Mouse (Mus musculus) heart, postnatal 14 days (tissue): ENCODE data around the gene Exoc2. TPM values are rescaled to one million over a fixed set of nuclear protein-coding genes. Genes with fewer than 3 reads are reported as not detected.

Experiments
- DNase-seq, 2 experiments: peaks; one replicate each; pipeline ENCODE4 v3.0.0; 2021 to 2022
- intact Hi-C: fragments of 180-260 bp; cut with DNase I; formaldehyde crosslinking; loops from one replicate; pipeline ENCODE4 v1.15.1; 2025
- total RNA-seq, 2 experiments: library from RNA; stranded (reverse); gene quantifications; 2 replicates each; pipeline ENCODE4 v1.2.3; 2021

Exoc2 gene
- total RNA-seq, 2 experiments from 2014 or later: 16.4 to 17.3 TPM

- intact Hi-C loops: loop anchor here (10.0 kb wide), 1 partner anchor 322 kb away; the partner anchor contains the start of gene Dusp22
- no peak for DNase-seq
Measured at GRCm38 (mm10) chr13:30976536-30977084, 2.7 kb upstream of the Exoc2 start.

- DNase-seq: no peak
- intact Hi-C loops: loop anchor here (10.0 kb wide), 1 partner anchor 319 kb away; the partner anchor contains the start of gene Dusp22
Measured at GRCm38 (mm10) chr13:30974247-30974630, 346 bp upstream of the Exoc2 start.

- DNase-seq: no peak
- intact Hi-C loops: loop anchor here (10.0 kb wide), 1 partner anchor 317 kb away; the partner anchor contains the start of gene Dusp22
Measured at GRCm38 (mm10) chr13:30972102-30972501, 1.8 kb downstream of the Exoc2 start.

- intact Hi-C loops: loop anchor here (10.0 kb wide), 1 partner anchor 316 kb away; the partner anchor contains the start of gene Dusp22
- DNase-seq: no peak
Measured at GRCm38 (mm10) chr13:30971047-30971446, 2.8 kb downstream of the Exoc2 start.

GRCm38 (mm10) chr13:30968311-30968710 lies 5.6 kb downstream of the Exoc2 start:
- peak; percentile 22 to 53 for DNase-seq
- intact Hi-C loops: no loop called here

GRCm38 (mm10) chr13:30966507-30966911 lies 7.4 kb downstream of the Exoc2 start:
- no peak for DNase-seq
- intact Hi-C loops: no loop called here

GRCm38 (mm10) chr13:30961932-30962331 lies 12.0 kb downstream of the Exoc2 start:
- DNase-seq: no peak
- intact Hi-C loops: no loop called here

GRCm38 (mm10) chr13:30960714-30961113 lies 13.2 kb downstream of the Exoc2 start:
- intact Hi-C loops: no loop called here
- no peak for DNase-seq

DNA sequence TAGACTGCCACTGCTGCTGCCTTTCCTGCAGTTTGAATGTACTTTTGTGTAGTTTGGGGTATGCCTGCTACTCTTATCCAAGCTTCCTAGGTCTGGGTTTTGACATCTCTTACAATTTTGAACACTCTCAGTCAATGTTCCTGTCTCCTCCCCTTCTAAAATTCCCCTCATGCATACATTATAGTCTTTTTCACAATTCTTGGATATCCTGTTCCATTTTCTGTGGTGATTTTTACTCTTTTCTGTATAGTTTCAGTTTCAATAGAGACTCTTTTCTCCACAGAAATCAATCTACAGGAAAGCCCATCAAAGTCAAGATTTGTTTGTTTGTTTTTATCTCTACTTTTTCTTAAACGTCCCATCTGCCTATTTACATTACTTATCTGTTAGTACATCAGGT lies 20.3 kb downstream of the Exoc2 start:
- DNase-seq: no peak
- intact Hi-C loops: no loop called here

DNA sequence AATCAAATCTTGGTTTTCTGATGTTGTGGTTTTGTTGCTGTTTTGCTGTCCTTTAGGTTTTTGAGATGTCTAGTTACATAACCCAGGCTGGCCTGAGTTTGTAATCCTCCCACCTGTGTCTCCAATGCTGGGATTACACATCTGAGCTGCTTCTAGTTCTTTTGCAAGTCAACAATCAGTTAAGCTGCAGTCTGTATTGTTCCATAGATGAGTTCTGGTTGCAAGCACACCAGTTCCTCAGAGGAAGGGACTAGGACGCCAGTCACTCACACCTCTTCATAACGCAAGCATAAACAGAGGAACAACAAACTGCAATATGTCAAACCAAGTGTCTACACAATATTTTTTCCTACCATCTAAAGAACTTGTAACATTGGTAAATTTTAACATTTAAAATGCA lies 21.8 kb downstream of the Exoc2 start:
- intact Hi-C loops: no loop called here
- no peak for DNase-seq

- intact Hi-C loops: no loop called here
- no peak for DNase-seq
Measured at GRCm38 (mm10) chr13:30949181-30949580, 24.7 kb downstream of the Exoc2 start.

GRCm38 (mm10) chr13:30947540-30947939 lies 26.4 kb downstream of the Exoc2 start, which contains the start of gene Hus1b:
Gene Hus1b, minus strand, starts transcription at chr13:30947759.
- intact Hi-C loops: no loop called here

GRCm38 (mm10) chr13:30947129-30947528 lies 26.8 kb downstream of the Exoc2 start:
- intact Hi-C loops: no loop called here
- peak in 1 of 2 experiments; percentile 10 for DNase-seq

More at GRCm38 (mm10) chr13:30947540-30947939, 26.4 kb downstream of the Exoc2 start, which contains the start of gene Hus1b:
- DNase-seq: no peak

GRCm38 (mm10) chr13:30945788-30946187 lies 28.1 kb downstream of the Exoc2 start:
- no peak for DNase-seq
- intact Hi-C loops: no loop called here

DNA sequence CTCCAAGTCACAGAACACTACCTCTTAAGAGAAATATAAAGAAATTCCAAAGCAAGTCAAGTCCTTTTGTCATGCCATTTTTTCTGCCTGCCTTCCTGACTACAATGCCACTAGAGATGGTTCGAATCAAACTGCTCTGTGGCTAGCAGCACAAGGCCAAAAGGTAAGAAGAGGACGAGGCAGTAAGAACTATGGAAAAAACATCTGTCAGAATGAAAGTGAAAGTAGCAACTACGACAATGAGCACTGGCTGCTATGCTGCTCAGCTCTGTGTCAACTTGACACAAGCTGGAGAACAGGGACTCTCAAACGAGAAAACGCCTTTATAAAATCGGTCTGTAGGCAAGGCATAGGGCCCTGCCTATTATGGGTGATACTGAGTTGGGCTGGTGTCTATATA lies 40.9 kb downstream of the Exoc2 start:
- no peak for DNase-seq
- intact Hi-C loops: no loop called here

DNA sequence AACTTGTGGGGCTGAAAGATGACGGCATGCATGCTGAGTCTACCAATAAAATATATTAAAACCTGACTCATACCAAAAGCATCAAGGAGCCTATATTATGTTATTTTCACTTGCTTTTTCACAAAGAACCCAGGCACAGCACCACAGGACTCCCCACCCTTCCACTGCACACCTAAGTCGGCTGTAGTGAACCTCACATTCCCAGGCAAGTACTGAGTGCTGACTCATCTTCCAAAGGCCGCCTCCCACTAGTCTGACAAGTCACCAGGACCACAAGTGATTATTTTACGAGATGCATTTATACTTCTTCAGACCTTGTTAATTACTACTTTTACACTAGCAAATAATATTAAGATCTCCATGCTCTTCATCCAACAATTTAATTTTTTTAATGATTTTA lies 42.3 kb downstream of the Exoc2 start:
- intact Hi-C loops: no loop called here
- DNase-seq: no peak

GRCm38 (mm10) chr13:30929119-30929518 lies 44.8 kb downstream of the Exoc2 start:
- intact Hi-C loops: no loop called here

GRCm38 (mm10) chr13:30924269-30924668 lies 49.6 kb downstream of the Exoc2 start:
- no peak for DNase-seq
- intact Hi-C loops: no loop called here

More at GRCm38 (mm10) chr13:30929119-30929518, 44.8 kb downstream of the Exoc2 start:
- no peak for DNase-seq

- intact Hi-C loops: no loop called here
- DNase-seq: no peak
Measured at GRCm38 (mm10) chr13:30921914-30922313, 52.0 kb downstream of the Exoc2 start.

DNA sequence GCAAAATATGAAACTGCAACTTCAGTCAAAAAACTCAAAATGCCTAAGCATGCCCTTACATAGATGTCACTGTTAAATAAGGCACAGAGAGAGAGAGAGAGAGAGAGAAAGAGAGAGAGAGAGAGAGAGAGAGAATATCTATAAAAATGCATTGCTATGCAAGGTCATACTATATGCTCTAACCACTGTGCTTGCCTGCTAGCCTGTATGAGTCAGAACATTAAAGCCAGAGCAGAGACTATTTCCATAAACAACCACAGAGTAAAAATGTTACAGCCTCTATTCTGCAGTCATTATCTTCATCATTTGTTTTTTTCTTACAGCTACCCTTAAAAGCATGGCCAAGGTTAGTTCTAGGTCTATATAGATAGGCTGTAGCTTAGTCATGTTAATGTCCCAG lies 60.1 kb downstream of the Exoc2 start:
- no peak for DNase-seq

DNA sequence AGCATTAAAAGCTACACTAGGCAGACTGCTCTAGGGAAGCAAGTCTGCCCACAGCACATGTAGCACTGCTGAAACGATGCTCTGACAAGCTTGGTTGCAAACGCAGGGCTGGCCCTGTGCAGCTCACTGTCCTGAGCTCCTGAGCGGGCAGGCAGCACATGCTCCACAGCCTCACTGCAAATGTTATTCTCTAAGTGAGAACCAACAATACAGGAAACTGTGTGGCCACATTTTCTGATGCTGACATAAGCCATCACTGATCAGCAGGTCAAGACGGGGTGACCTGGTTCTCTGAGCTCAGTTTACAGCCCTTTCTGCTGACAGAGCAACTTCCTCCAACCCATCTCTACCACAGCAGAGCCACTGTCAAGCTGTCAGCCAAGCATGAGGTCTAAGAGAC lies 60.9 kb downstream of the Exoc2 start:
- DNase-seq: no peak
- intact Hi-C loops: no loop called here

More for the DNA sequence above, 60.1 kb downstream of the Exoc2 start:
- intact Hi-C loops: no loop called here

DNA sequence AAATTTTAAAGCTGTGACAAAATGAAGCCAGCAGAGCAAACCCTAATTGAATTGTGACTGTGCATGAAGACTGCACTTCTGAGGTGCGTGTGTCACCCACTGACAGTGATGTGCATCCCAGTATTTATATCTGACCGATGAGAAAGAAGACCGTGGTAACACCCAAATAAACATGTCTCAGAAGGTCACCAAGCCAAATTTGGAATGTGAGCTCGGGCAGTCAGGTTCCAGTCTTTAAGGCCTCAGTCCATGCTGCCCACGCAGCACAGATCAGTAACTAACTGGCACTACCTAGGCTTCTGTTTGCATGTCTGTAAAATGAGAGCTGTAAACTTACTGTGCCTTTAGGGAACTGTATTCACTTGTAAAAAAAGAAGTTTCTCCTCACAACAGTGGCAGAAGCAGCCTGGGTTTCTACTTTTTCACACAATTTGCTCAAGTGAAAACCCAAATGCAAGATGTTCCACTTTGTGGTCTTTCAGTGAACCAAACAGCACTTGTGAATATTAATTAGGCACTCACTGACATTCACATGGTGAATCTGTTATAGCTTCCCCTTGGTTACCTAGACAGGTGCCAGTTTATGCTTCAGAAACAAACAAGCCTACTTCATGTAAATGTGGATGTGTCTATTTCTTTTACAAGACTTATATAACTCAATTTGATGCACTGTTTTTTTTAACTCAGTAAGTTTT lies 61.8 kb downstream of the Exoc2 start:
- intact Hi-C loops: no loop called here
- no peak for DNase-seq
